Mouse (Mus musculus) G1E (cell line): ENCODE data around the gene Lhfpl2.

ENCODE experiments used
- CTCF ChIP-seq: IDR thresholded peaks from 2 replicates; pipeline ENCODE4 v1.5.1; 2012; ENCODE audit warnings: low read depth, low read length, inconsistent platforms, mixed read lengths
- GATA1 ChIP-seq: IDR thresholded peaks from 2 replicates; pipeline ENCODE4 v1.6.1; 2012; ENCODE audit warnings: borderline replicate concordance, low read length, inconsistent platforms, mixed read lengths
- POLR2AphosphoS5 ChIP-seq: IDR thresholded peaks from 2 replicates; pipeline ENCODE4 v1.6.1; 2012; ENCODE audit warnings: low read depth, low read length, inconsistent platforms; ENCODE audit not compliant: insufficient replicate concordance

DNA sequence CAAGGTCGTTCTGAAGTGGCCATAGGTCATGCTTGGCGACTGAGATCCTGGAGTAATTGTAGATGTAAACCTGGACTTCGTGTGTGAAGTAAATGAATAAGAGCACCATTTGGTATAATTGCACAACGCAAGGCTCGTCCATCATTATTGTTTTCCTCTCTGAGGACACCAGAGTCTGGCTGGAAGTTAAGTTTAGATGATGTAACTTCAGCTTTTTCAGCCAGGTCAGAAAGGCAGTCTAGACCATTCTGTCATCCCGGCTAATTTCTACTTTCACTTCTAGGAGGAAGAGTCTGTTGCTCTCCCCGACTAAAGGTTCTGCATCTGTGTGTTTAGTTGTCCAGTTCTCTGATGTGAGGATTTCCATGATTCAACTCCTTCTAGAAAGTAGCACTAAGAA lies 7.6 kb upstream of the Lhfpl2 start:
- TF ChIP-seq CTCF (no peak), GATA1 (no peak), POLR2AphosphoS5 (no peak)
